Mouse (Mus musculus): Measurements from ENCODE around the gene Herc3. TPM values are rescaled to one million over a fixed set of nuclear protein-coding genes. Genes with fewer than 3 reads are reported as not detected.

Gene Herc3
- polyA plus RNA-seq, 1 experiment from 2014 or later: 6.5 TPM

DNA sequence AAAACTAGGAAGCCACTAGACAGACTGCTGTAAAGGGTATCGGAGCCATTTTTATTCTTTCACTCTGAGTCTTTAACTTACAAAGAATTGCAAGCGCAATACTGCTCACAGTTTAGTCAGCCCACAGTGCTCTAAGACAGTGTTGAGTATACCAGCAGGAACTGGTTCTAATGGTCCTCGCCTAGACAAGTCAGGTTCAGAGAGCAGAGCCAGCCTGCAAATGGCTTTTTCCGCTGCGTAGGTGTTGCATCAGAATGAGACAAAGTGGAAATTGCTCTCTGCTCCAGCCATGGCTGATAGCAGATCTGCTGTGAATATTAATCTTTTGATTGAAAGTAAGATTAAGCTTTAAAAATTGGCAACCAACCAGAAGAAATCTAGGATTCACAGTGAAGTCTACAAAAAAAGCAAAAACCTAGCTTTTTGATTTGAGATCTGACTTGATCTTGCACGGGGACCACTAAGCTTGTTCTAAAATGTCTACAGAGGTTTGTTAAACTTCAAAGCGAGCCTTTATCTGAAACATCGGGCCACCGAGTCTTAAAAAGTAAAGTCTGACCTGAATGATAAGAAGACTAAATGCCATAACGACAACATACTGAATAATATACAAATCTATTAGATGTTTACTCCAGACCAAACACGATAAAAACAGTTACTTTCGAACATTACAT is 101.4 kb downstream of the Herc3 start:
- Histone ChIP-seq H3K36me3 (ENCODE audit: control insufficient read depth, insufficient read depth, low read length) (no peaks in the 10 kb centered on the region), H3K4me2 (ENCODE audit: low read depth, severe bottlenecking) (no peak overlapping the region), H3K9ac (ENCODE audit: low read length) (no peak overlapping the region), H3K27ac (replicated peaks; ENCODE audit: low read depth, low read length) (no peak overlapping the region), H3K9me3 (ENCODE audit: control insufficient read depth, low read length) (no peaks in the 10 kb centered on the region), H3K4me1 (ENCODE audit: control insufficient read depth, insufficient read depth, low read length) (no peaks in the 10 kb centered on the region), H3K27me3 (ENCODE audit: control insufficient read depth, insufficient read depth, low read length) (no peaks in the 10 kb centered on the region), H3K4me3 (ENCODE audit: low read depth, low read length) (no peak overlapping the region)
- DNase-seq (ENCODE audit: low spot score): no peak
- 80% methylated on average over 12 of the region's 12 CpGs for WGBS
- ATAC-seq (ENCODE audit: insufficient number of reproducible peaks, low FRiP score, low TSS enrichment, low read depth): no peak

DNA sequence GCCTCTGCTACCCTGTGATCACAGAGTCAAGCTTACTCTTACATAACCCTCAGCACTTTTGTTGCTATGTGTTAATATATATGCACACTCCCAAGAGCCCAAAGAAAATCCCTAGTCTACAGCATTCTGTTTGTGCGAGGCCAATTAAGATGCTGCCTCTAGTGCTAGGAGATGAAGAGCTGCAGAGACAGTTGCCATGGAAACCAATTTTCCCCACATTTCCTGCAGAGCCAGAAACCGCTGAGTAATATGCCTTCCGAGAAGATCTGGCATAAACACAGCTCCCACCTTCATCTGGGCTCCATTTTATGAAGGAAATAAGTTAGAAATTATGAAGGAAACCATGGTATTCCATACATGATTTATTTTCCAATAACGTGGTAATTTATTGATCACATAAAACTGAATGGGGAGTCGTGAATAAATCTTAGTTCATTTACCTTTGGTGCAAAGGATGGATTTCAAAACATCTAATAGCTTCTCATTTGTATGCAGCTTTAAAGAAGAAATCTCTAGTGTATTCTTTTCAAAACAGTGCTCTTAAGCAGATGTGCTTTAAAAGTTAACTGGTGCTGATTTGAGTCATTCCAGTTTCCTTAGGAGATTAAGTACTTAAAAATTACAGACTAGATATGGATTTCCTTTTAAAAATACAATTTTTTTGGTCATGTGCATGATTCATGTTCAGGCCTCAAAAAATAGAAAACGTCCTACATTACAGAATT is 102.1 kb downstream of the Herc3 start:
- Histone ChIP-seq H3K4me2 (ENCODE audit: low read depth, severe bottlenecking) (no peak overlapping the region), H3K36me3 (ENCODE audit: control insufficient read depth, insufficient read depth, low read length) (no peaks in the 10 kb centered on the region), H3K9me3 (ENCODE audit: control insufficient read depth, low read length) (no peaks in the 10 kb centered on the region), H3K4me1 (ENCODE audit: control insufficient read depth, insufficient read depth, low read length) (no peaks in the 10 kb centered on the region), H3K4me3 (ENCODE audit: low read depth, low read length) (no peak overlapping the region), H3K27ac (replicated peaks; ENCODE audit: low read depth, low read length) (no peak overlapping the region), H3K9ac (ENCODE audit: low read length) (no peak overlapping the region), H3K27me3 (ENCODE audit: control insufficient read depth, insufficient read depth, low read length) (no peaks in the 10 kb centered on the region)
- peak; percentile 47 for DNase-seq (ENCODE audit: low spot score)
- 34% methylated on average over 6 of the region's 6 CpGs for WGBS
- ATAC-seq (ENCODE audit: insufficient number of reproducible peaks, low FRiP score, low TSS enrichment, low read depth): peak; percentile 85

DNA sequence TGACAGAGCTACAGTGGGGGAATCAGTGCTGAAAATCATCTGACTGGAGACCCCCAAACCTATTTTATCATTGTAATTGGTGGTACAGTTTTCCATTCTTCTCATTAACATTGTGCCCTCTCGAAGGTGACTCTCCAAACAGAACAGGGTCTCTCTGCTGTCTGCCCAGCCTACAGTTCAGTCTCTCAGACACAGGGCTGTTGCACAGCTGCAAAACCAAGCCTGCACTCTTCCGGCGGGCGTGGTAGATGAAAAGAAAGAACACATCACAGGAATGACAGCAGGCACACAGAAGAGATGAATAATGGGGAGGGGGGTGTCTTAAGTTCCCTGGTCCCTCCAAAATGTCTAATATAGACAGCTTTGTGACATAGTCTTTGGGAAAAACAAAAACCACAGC is 102.9 kb downstream of the Herc3 start:
- Histone ChIP-seq H3K27me3 (ENCODE audit: control insufficient read depth, insufficient read depth, low read length) (no peaks in the 10 kb centered on the region), H3K36me3 (ENCODE audit: control insufficient read depth, insufficient read depth, low read length) (no peaks in the 10 kb centered on the region), H3K9me3 (ENCODE audit: control insufficient read depth, low read length) (no peaks in the 10 kb centered on the region), H3K4me3 (ENCODE audit: low read depth, low read length) (no peak overlapping the region), H3K27ac (replicated peaks; ENCODE audit: low read depth, low read length) (no peak overlapping the region), H3K4me2 (ENCODE audit: low read depth, severe bottlenecking) (no peak overlapping the region), H3K9ac (ENCODE audit: low read length) (no peak overlapping the region), H3K4me1 (ENCODE audit: control insufficient read depth, insufficient read depth, low read length) (no peaks in the 10 kb centered on the region)
- ATAC-seq (ENCODE audit: insufficient number of reproducible peaks, low FRiP score, low TSS enrichment, low read depth) (no peak), DNase-seq (ENCODE audit: low spot score) (no peak)
- WGBS: 83% methylated on average over 4 of the region's 4 CpGs

DNA sequence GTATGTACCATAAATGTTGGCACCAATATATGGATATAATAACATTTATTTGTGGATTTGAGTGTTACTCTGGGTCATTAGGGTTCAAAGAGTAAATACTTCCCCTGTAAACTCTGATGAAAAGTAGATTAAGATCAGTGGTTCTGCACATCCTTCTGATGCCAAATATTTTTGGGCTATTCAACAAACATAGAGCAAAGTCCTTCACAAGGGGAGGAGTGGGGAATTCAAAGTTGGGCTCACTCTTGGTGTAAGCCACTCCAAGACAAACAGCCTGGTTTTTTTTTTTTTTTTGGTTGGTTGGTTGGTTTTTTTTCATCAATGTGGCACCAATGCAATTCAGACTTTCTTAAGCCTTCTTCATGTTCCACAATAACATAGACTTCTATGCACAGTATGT is 106.5 kb downstream of the Herc3 start:
- Histone ChIP-seq H3K9ac (ENCODE audit: low read length) (no peak overlapping the region), H3K36me3 (ENCODE audit: control insufficient read depth, insufficient read depth, low read length) (no peaks in the 10 kb centered on the region), H3K27ac (replicated peaks; ENCODE audit: low read depth, low read length) (no peak overlapping the region), H3K4me2 (ENCODE audit: low read depth, severe bottlenecking) (no peak overlapping the region), H3K9me3 (ENCODE audit: control insufficient read depth, low read length) (no peaks in the 10 kb centered on the region), H3K27me3 (ENCODE audit: control insufficient read depth, insufficient read depth, low read length) (no peaks in the 10 kb centered on the region), H3K4me3 (ENCODE audit: low read depth, low read length) (no peak overlapping the region), H3K4me1 (ENCODE audit: control insufficient read depth, insufficient read depth, low read length) (no peaks in the 10 kb centered on the region)
- ATAC-seq (ENCODE audit: insufficient number of reproducible peaks, low FRiP score, low TSS enrichment, low read depth) (no peak), DNase-seq (ENCODE audit: low spot score) (no peak)

DNA sequence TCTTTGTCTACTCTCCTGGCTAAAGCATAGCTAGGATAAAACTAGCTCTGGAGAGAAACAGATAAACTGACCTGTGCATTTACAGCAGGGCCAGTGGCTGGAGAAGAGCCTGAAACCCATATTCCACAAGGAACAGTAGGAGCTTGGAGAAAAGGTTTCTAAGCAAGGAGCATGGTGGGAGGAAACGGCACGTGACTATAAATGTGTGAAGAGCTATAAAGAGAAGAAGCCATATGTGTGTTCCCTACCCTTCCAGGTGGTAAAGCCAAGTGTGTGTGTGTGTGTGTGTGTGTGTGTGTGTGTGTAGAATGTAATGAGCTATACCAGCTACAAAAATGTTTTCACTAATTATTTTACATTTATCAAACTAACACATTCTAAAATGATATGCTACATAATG is 111.0 kb downstream of the Herc3 start:
- no peak for DNase-seq (ENCODE audit: low spot score)
- Histone ChIP-seq H3K36me3 (ENCODE audit: control insufficient read depth, insufficient read depth, low read length) (no peaks in the 10 kb centered on the region), H3K9me3 (ENCODE audit: control insufficient read depth, low read length) (no peaks in the 10 kb centered on the region), H3K27me3 (ENCODE audit: control insufficient read depth, insufficient read depth, low read length) (no peaks in the 10 kb centered on the region), H3K4me3 (ENCODE audit: low read depth, low read length) (no peak overlapping the region), H3K4me1 (ENCODE audit: control insufficient read depth, insufficient read depth, low read length) (no peaks in the 10 kb centered on the region), H3K4me2 (ENCODE audit: low read depth, severe bottlenecking) (no peak overlapping the region), H3K9ac (ENCODE audit: low read length) (no peak overlapping the region), H3K27ac (replicated peaks; ENCODE audit: low read depth, low read length) (no peak overlapping the region)
- ATAC-seq (ENCODE audit: insufficient number of reproducible peaks, low FRiP score, low TSS enrichment, low read depth): no peak
- WGBS: 66% methylated on average over 2 of the region's 2 CpGs

- Histone ChIP-seq H3K27me3 (ENCODE audit: control insufficient read depth, insufficient read depth, low read length) (no peaks in the 10 kb centered on the region), H3K9me3 (ENCODE audit: control insufficient read depth, low read length) (no peaks in the 10 kb centered on the region), H3K36me3 (ENCODE audit: control insufficient read depth, insufficient read depth, low read length) (no peaks in the 10 kb centered on the region), H3K4me2 (ENCODE audit: low read depth, severe bottlenecking) (no peak overlapping the region), H3K4me1 (ENCODE audit: control insufficient read depth, insufficient read depth, low read length) (no peaks in the 10 kb centered on the region), H3K4me3 (ENCODE audit: low read depth, low read length) (no peak overlapping the region), H3K27ac (replicated peaks; ENCODE audit: low read depth, low read length) (no peak overlapping the region), H3K9ac (ENCODE audit: low read length) (no peak overlapping the region)
- ATAC-seq (ENCODE audit: insufficient number of reproducible peaks, low FRiP score, low TSS enrichment, low read depth): no peak
- DNase-seq (ENCODE audit: low spot score): no peak
- 91% methylated on average over 3 of the region's 3 CpGs for WGBS
Observed at GRCm38 (mm10) chr6:58943958-58944357, 112.7 kb downstream of the Herc3 start.

GRCm38 (mm10) chr6:58946246-58946645 is 115.0 kb downstream of the Herc3 start:
- no peaks in the 10 kb centered on the region for H3K4me1 ChIP-seq (ENCODE audit: control insufficient read depth, insufficient read depth, low read length)
- H3K27me3 ChIP-seq (ENCODE audit: control insufficient read depth, insufficient read depth, low read length): no peaks in the 10 kb centered on the region
- ATAC-seq (ENCODE audit: insufficient number of reproducible peaks, low FRiP score, low TSS enrichment, low read depth): no peak
- DNase-seq (ENCODE audit: low spot score): no peak
- H3K9me3 ChIP-seq (ENCODE audit: control insufficient read depth, low read length): no peaks in the 10 kb centered on the region
- H3K4me2 ChIP-seq (ENCODE audit: low read depth, severe bottlenecking): no peak overlapping the region
- H3K9ac ChIP-seq (ENCODE audit: low read length): no peak overlapping the region
- 66% methylated on average over 2 of the region's 2 CpGs for WGBS
- H3K4me3 ChIP-seq (ENCODE audit: low read depth, low read length): no peak overlapping the region
- no peak overlapping the region for H3K27ac ChIP-seq (replicated peaks; ENCODE audit: low read depth, low read length)
- H3K36me3 ChIP-seq (ENCODE audit: control insufficient read depth, insufficient read depth, low read length): no peaks in the 10 kb centered on the region

DNA sequence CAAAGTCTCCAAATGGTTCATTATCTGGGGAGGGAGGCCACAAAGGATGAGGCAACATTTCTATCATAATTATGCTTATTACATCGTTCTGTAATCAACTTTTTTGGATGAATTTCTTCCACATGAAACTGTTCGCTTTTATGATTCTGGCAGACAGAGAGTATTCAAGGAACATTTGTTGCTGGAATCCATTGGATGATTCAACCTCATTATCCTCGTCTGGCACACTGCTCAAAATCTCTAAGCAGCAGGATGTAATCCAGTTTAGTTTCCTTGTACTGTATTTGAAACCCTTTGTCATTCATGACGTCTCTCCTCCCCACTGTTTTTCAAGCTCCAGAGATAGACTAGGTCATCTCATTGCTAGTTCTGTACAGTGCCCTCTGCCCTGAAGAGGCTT is 115.6 kb downstream of the Herc3 start:
- Histone ChIP-seq H3K4me2 (ENCODE audit: low read depth, severe bottlenecking) (no peak overlapping the region), H3K27me3 (ENCODE audit: control insufficient read depth, insufficient read depth, low read length) (no peaks in the 10 kb centered on the region), H3K9ac (ENCODE audit: low read length) (no peak overlapping the region), H3K4me3 (ENCODE audit: low read depth, low read length) (no peak overlapping the region), H3K36me3 (ENCODE audit: control insufficient read depth, insufficient read depth, low read length) (no peaks in the 10 kb centered on the region), H3K4me1 (ENCODE audit: control insufficient read depth, insufficient read depth, low read length) (no peaks in the 10 kb centered on the region), H3K27ac (replicated peaks; ENCODE audit: low read depth, low read length) (no peak overlapping the region), H3K9me3 (ENCODE audit: control insufficient read depth, low read length) (no peaks in the 10 kb centered on the region)
- ATAC-seq (ENCODE audit: insufficient number of reproducible peaks, low FRiP score, low TSS enrichment, low read depth): no peak
- WGBS: 88% methylated on average over 4 of the region's 4 CpGs
- DNase-seq (ENCODE audit: low spot score): no peak
